In genomic region chr5:23711671-23712129, GRCm38 (mm10) we compare ENCODE assay signal across 8 mouse cellular contexts. TPM values are rescaled to one million over a fixed set of nuclear protein-coding genes. Genes with fewer than 3 reads are reported as not detected.
DNase-seq lines count a peak whose midpoint lies in the region; ATAC-seq and TF ChIP-seq lines count a peak whose summit lies in the region.
"Not testable (repeated sequence)": the region's sequence is repeated elsewhere in the genome, so short reads cannot be mapped to it uniquely, and the experiment has no call there.

No protein-coding gene starts in this region.

- not testable (repeated sequence) for H3K27me3 ChIP-seq in ES-Bruce4 (ENCODE audit: control insufficient read depth, insufficient read depth, low read length, poor library complexity, severe bottlenecking); forebrain, embryonic 15.5 days; hindbrain, embryonic 11.5 days (ENCODE audit: control insufficient read depth, insufficient read depth, low read length); liver, adult 2 months (ENCODE audit: control insufficient read depth, insufficient read depth, low read length); midbrain, embryonic 12.5 days

- H3K79me2 ChIP-seq in liver, adult 2 months (ENCODE audit: control insufficient read depth, insufficient read depth, low read length): not testable (repeated sequence)

- not testable (repeated sequence) for TF ChIP-seq POLR2A in ES-Bruce4 (IDR thresholded peaks at IDR 0.05; ENCODE audit: insufficient read depth, low read length); liver, adult 2 months (IDR thresholded peaks at IDR 0.05; ENCODE audit: extremely low read depth, insufficient read depth, low read length)

- H3K4me2 ChIP-seq in forebrain, embryonic 15.5 days (replicated peaks): peak overlapping the region; percentile 73
- H3K4me2 ChIP-seq in hindbrain, embryonic 11.5 days (replicated peaks; ENCODE audit: low read depth, low read length): peak overlapping the region; percentile 60
- H3K4me2 ChIP-seq in midbrain, embryonic 12.5 days (replicated peaks): peak overlapping the region; percentile 64

- not testable (repeated sequence) for TF ChIP-seq CTCF in ES-Bruce4 (IDR thresholded peaks at IDR 0.05; ENCODE audit: low read depth, low read length); liver, adult 2 months (IDR thresholded peaks at IDR 0.05; ENCODE audit: low read depth, low read length)

- H3K27ac ChIP-seq in ES-Bruce4 (ENCODE audit: insufficient read depth, low read length); hindbrain, embryonic 11.5 days (ENCODE audit: low read depth, low read length); liver, adult 2 months (replicated peaks; ENCODE audit: insufficient read depth, low read depth, low read length); midbrain, embryonic 12.5 days (replicated peaks): not testable (repeated sequence)
- H3K27ac ChIP-seq in forebrain, embryonic 15.5 days (replicated peaks): 0 out of 2 replicates have a peak overlapping the region, but pooled peaks have one; percentile 0

- WGBS in forebrain, embryonic 15.5 days: 48% methylated on average over 6 of the region's 6 CpGs
- 71% methylated on average over 6 of the region's 6 CpGs for WGBS in hindbrain, embryonic 11.5 days
- 26% methylated on average over 6 of the region's 6 CpGs for WGBS in liver, adult 2 months
- 62% methylated on average over 6 of the region's 6 CpGs for WGBS in midbrain, embryonic 12.5 days

- peak overlapping the region; percentile 97 for H3K4me3 ChIP-seq in ES-Bruce4 (ENCODE audit: low read depth, low read length)
- H3K4me3 ChIP-seq in forebrain, embryonic 15.5 days: peak overlapping the region; percentile 70
- H3K4me3 ChIP-seq in hindbrain, embryonic 11.5 days (ENCODE audit: low read depth, low read length): peak overlapping the region; percentile 65
- H3K4me3 ChIP-seq in liver, adult 2 months (ENCODE audit: insufficient read depth, low read depth, low read length): peak overlapping the region; percentile 87; the same call in 1 of the 2 replicates
- H3K4me3 ChIP-seq in midbrain, embryonic 12.5 days: peak overlapping the region; percentile 60

- DNase-seq in cerebellum, adult 18-20 months: peak; percentile 24 to 42
- DNase-seq in hindbrain, embryonic 11.5 days (ENCODE audit: low spot score): not testable (repeated sequence)
- DNase-seq in kidney, postnatal 36 days: peak; percentile 33
- peak; percentile 6 for DNase-seq in liver, adult 2 months (ENCODE audit: extremely low read depth, low read depth, low spot score)
- DNase-seq in spleen, postnatal 36 days (ENCODE audit: low spot score in 2 of 2): peak; percentile 21 to 42

- not testable (repeated sequence) for H3K4me1 ChIP-seq in ES-Bruce4 (ENCODE audit: control insufficient read depth, insufficient read depth, low read length); forebrain, embryonic 15.5 days; hindbrain, embryonic 11.5 days (replicated peaks; ENCODE audit: control insufficient read depth, insufficient read depth, low read length); liver, adult 2 months (ENCODE audit: control insufficient read depth, insufficient read depth, low read length); midbrain, embryonic 12.5 days

- ATAC-seq in forebrain, embryonic 15.5 days (replicated peaks): peak; percentile 16; the same call in 1 of the 2 replicates
- not testable (repeated sequence) for ATAC-seq in hindbrain, embryonic 11.5 days (ENCODE audit: low FRiP score); midbrain, embryonic 12.5 days (ENCODE audit: low FRiP score, low read depth)

- H3K36me3 ChIP-seq in ES-Bruce4 (ENCODE audit: control insufficient read depth, insufficient read depth, low read length, poor library complexity, severe bottlenecking): peaks cover 36% of the 10 kb centered on the region
- H3K36me3 ChIP-seq in forebrain, embryonic 15.5 days: peaks cover 19% of the 10 kb centered on the region
- peaks cover 22% of the 10 kb centered on the region for H3K36me3 ChIP-seq in hindbrain, embryonic 11.5 days (ENCODE audit: control insufficient read depth, insufficient read depth, low read length)
- not testable (repeated sequence) for H3K36me3 ChIP-seq in liver, adult 2 months (ENCODE audit: control insufficient read depth, insufficient read depth, low read length)
- peaks cover 37% of the 10 kb centered on the region for H3K36me3 ChIP-seq in midbrain, embryonic 12.5 days

- H3K9me3 ChIP-seq in ES-Bruce4 (replicated peaks; ENCODE audit: control insufficient read depth, insufficient read depth, low read length, poor library complexity, severe bottlenecking): peaks cover 48% of the 10 kb centered on the region
- H3K9me3 ChIP-seq in forebrain, embryonic 15.5 days; hindbrain, embryonic 11.5 days (ENCODE audit: control insufficient read depth, low read length): not testable (repeated sequence)
- peaks cover 31% of the 10 kb centered on the region for H3K9me3 ChIP-seq in midbrain, embryonic 12.5 days

- H3K9ac ChIP-seq in ES-Bruce4 (ENCODE audit: low read depth, poor library complexity, severe bottlenecking): peak overlapping the region; percentile 60
- H3K9ac ChIP-seq in forebrain, embryonic 15.5 days (replicated peaks): peak overlapping the region; percentile 61
- peak overlapping the region; percentile 67 for H3K9ac ChIP-seq in hindbrain, embryonic 11.5 days (ENCODE audit: low read depth, low read length)
- H3K9ac ChIP-seq in liver, adult 2 months (ENCODE audit: low read depth, low read length): peak overlapping the region; percentile 52; the same call in 1 of the 2 replicates
- H3K9ac ChIP-seq in midbrain, embryonic 12.5 days (replicated peaks): peak overlapping the region; percentile 65

- not testable (repeated sequence) for TF ChIP-seq EP300 in ES-Bruce4 (IDR thresholded peaks at IDR 0.05; ENCODE audit: insufficient read depth, low read depth, low read length)

RNA-seq across cellular contexts. Expression of gene Srpk2, which starts 27.3 kb away (rescaled TPM):
- polyA plus RNA-seq in ES-Bruce4 (2011; ENCODE audit: insufficient read depth, insufficient read length, low read depth, missing spikeins): 64.8 and 71.2 TPM in 2 replicates
- polyA plus RNA-seq in forebrain, embryonic 15.5 days (2015; fragmentation: Nextera tagmentation; extraction: Ambion mirVana): 96.2 and 99.9 TPM in 2 replicates
- 60.0 and 69.0 TPM in 2 replicates for polyA plus RNA-seq in hindbrain, embryonic 11.5 days (2014; fragmentation: Nextera tagmentation; extraction: Ambion mirVana)
- total RNA-seq in liver, adult 2 months (2014; rRNA removed): 14.5 and 15.2 TPM in 2 replicates
- polyA plus RNA-seq in liver, adult 2 months (2012; rRNA removed): 2.1 and 2.9 TPM in 2 replicates
- 77.3 and 78.2 TPM in 2 replicates for polyA plus RNA-seq in midbrain, embryonic 12.5 days (2016; fragmentation: Nextera tagmentation; extraction: Ambion mirVana)

Comparison
In these comparisons a context has a peak if more than half of its experiments do, and no peak if none do; other contexts are left out.
1. RNA of gene Srpk2, which starts 27.3 kb away (polyA plus RNA-seq): 96.2 to 99.9 TPM in forebrain, embryonic 15.5 days, 77.3 to 78.2 TPM in midbrain, embryonic 12.5 days, 64.8 to 71.2 TPM in ES-Bruce4 and 60.0 to 69.0 TPM in hindbrain, embryonic 11.5 days; 2.1 to 2.9 TPM in liver, adult 2 months; every median in the first group is over 10 times any median in the second.
2. Peak in every context shown above with its lines, with median percentiles within 50 percentile points of each other: H3K4me3 ChIP-seq, H3K9ac ChIP-seq and H3K4me2 ChIP-seq.